Mouse (Mus musculus): ENCODE measurements at regions not wholly inside any gene's neighbourhood (a gene's known extent, or its start where the extent isn't known, plus 50 kb on each side); places are given as distances from the start of the nearest gene placed in this dataset.
A peak's percentile ranks its signal among the peaks of the same experiment; 100 is the strongest.

DNA sequence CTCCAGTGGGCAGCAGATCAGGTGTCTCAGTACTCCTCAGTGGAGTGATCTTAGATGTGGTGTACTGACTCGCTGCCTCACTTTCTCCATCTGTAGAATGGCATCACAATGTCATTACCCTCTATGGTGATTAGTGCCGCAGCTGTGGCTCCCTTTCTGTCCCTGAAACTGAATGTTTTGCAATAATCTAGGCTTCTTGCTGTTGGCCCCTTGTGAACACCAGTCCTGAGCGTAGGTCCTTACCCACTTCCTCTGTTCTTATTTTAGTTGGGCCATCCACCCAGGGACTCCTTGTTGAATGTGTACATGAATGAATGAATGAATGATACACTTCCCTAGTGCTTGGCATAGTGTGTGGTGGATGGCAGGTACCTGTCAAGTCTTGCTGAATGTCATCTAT is 78.4 kb upstream of the Ccnd1 start:
- in situ Hi-C loops (cut with MboI; ENCODE audit: low pct_ligation_motif_present, low pct_unique_long_range_greater_than_20kb, low sequenced_read_pairs), result no loop called here

DNA sequence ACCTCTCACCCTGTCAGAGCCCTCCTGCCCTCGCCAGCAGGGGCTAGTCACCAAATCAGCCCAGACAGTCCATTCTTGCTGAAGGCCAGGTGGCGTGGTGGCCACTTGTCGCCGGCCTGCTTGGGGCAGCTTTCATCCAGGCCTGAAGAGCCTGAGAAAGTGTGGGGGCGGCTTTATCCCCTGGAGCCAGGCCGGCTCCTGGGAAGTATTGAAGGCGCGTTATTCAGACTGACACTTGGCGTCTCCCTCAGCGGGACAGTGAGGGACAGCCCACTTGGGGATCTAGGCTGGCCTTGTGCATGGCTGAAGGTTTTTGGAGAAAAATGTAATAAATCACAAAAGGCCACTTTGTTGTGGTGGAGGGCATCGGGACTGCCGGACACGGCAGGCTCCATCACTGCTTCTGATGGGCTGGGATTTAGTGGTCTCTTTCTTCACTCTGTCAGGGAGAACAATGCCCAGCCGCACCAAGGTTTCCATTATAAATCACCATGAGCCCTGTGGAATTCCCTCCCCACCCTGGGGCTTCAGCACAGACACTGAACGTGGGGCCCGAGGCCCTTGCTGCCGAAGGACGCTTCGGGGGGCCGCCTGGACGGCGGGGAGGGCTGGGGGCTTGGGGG is 75.8 kb upstream of the Ccnd1 start:
- no peak overlapping the region for H3K9ac ChIP-seq (ENCODE audit: insufficient read depth, low read depth)
- H3K9me3 ChIP-seq (replicated peaks; ENCODE audit: low read length), result no peaks in the 10 kb centered on the region
- in situ Hi-C loops (cut with MboI; ENCODE audit: low pct_ligation_motif_present, low pct_unique_long_range_greater_than_20kb, low sequenced_read_pairs), result no loop called here
- H3K36me3 ChIP-seq (replicated peaks in 1 of 2; ENCODE audit: control insufficient read depth in 1 of 2, insufficient read depth in 1 of 2, low read length in 1 of 2), result no peaks in the 10 kb centered on the region
- H3K4me3 ChIP-seq (replicated peaks in 1 of 3; ENCODE audit: low read depth in 2 of 3, low read length in 2 of 3, poor library complexity in 1 of 3), result no peak overlapping the region
- no peak overlapping the region for H3K4me2 ChIP-seq (ENCODE audit: insufficient read depth, low read depth, poor library complexity, severe bottlenecking)
- no peak for DNase-seq (ENCODE audit: extremely low read depth)
- peaks cover 0 to 13% of the 10 kb centered on the region in 2 experiments; a peak in 2 of 4 replicates for H3K4me1 ChIP-seq (ENCODE audit: control insufficient read depth in 1 of 2, insufficient read depth in 2 of 2)
- no peak for TF ChIP-seq E2F4 (IDR thresholded peaks at IDR 0.05; ENCODE audit: insufficient replicate concordance, low read depth, low read length)
- no peak for TF ChIP-seq TBP (conservative IDR thresholded peaks at IDR 0.05; ENCODE audit: low read depth, low read length)
- TF ChIP-seq MAFK (IDR thresholded peaks at IDR 0.05; ENCODE audit: insufficient replicate concordance, low read length), result no peak
- TF ChIP-seq TCF12 (IDR thresholded peaks at IDR 0.05; ENCODE audit: low read depth, low read length), result no peak
- no peak for TF ChIP-seq PAX5 (IDR thresholded peaks at IDR 0.05; ENCODE audit: low read length)
- no peak for TF ChIP-seq GABPA (IDR thresholded peaks at IDR 0.05; ENCODE audit: insufficient replicate concordance, low read depth, low read length)
- TF ChIP-seq MEF2A (IDR thresholded peaks at IDR 0.05; ENCODE audit: borderline replicate concordance, low read depth, low read length), result no peak
- TF ChIP-seq MXI1 (IDR thresholded peaks at IDR 0.05; ENCODE audit: low read depth, low read length), result no peak
- no peak for TF ChIP-seq POLR2A (IDR thresholded peaks at IDR 0.05; ENCODE audit: low read depth, low read length)
- no peak for TF ChIP-seq MYC (IDR thresholded peaks at IDR 0.05; ENCODE audit: low read depth, low read length)
- no peaks in the 10 kb centered on the region for H3K79me2 ChIP-seq (replicated peaks; ENCODE audit: control insufficient read depth, extremely low read depth, insufficient read depth, poor library complexity, severe bottlenecking)
- peaks cover 89% of the 10 kb centered on the region for H3K27me3 ChIP-seq (replicated peaks)
- dilution Hi-C loops (cut with MboI; ENCODE audit: extremely low pct_ligation_motif_present, extremely low pct_unique_long_range_greater_than_20kb, low sequenced_read_pairs), result no loop called here
- H3K27ac ChIP-seq (ENCODE audit: insufficient read depth, low read depth), result no peak overlapping the region

More for the DNA sequence above, 78.4 kb upstream of the Ccnd1 start:
- peak; percentile 5 for DNase-seq (ENCODE audit: extremely low read depth)
- Histone ChIP-seq H3K9me3 (replicated peaks; ENCODE audit: low read length) (no peaks in the 10 kb centered on the region), H3K4me1 (ENCODE audit: control insufficient read depth in 1 of 2, insufficient read depth in 2 of 2) (peaks cover 0 to 13% of the 10 kb centered on the region in 2 experiments; a peak in 2 of 4 replicates), H3K4me3 (replicated peaks in 1 of 3; ENCODE audit: low read depth in 2 of 3, low read length in 2 of 3, poor library complexity in 1 of 3) (no peak overlapping the region), H3K79me2 (replicated peaks; ENCODE audit: control insufficient read depth, extremely low read depth, insufficient read depth, poor library complexity, severe bottlenecking) (no peaks in the 10 kb centered on the region), H3K4me2 (ENCODE audit: insufficient read depth, low read depth, poor library complexity, severe bottlenecking) (no peak overlapping the region), H3K9ac (ENCODE audit: insufficient read depth, low read depth) (no peak overlapping the region), H3K27me3 (replicated peaks) (peaks cover 76% of the 10 kb centered on the region), H3K27ac (ENCODE audit: insufficient read depth, low read depth) (no peak overlapping the region), H3K36me3 (replicated peaks in 1 of 2; ENCODE audit: control insufficient read depth in 1 of 2, insufficient read depth in 1 of 2, low read length in 1 of 2) (no peaks in the 10 kb centered on the region)
- dilution Hi-C loops (cut with MboI; ENCODE audit: extremely low pct_ligation_motif_present, extremely low pct_unique_long_range_greater_than_20kb, low sequenced_read_pairs), result no loop called here
- TF ChIP-seq CHD1 (IDR thresholded peaks at IDR 0.05; ENCODE audit: low read depth, low read length) (no peak), JUN (IDR thresholded peaks at IDR 0.05; ENCODE audit: insufficient read depth, low read depth, low read length) (no peak), HCFC1 (IDR thresholded peaks at IDR 0.05; ENCODE audit: low read depth, low read length) (no peak), CTCF (conservative IDR thresholded peaks at IDR 0.05 in 1 of 2, IDR thresholded peaks at IDR 0.05 in 1 of 2; ENCODE audit: low read depth in 2 of 2, low read length in 2 of 2) (no peak), NELFE (IDR thresholded peaks at IDR 0.05; ENCODE audit: low read depth, low read length) (no peak), TCF12 (IDR thresholded peaks at IDR 0.05; ENCODE audit: low read depth, low read length) (no peak), GABPA (IDR thresholded peaks at IDR 0.05; ENCODE audit: insufficient replicate concordance, low read depth, low read length) (no peak), MXI1 (IDR thresholded peaks at IDR 0.05; ENCODE audit: low read depth, low read length) (no peak)
